ENCODE assay signal across 9 mouse cellular contexts in genomic region chr17:15826928-15827327, GRCm38 (mm10). TPM values are rescaled to one million over a fixed set of nuclear protein-coding genes. Genes with fewer than 3 reads are reported as not detected.
DNase-seq lines count a peak whose midpoint lies in the region; ATAC-seq and TF ChIP-seq lines count a peak whose summit lies in the region.
"Had no signal": no experiment of that assay in that cellular context is flagged by ENCODE, and none has a peak within 500 bp of the region (broad histone marks: within the 10 kb centered on the region; RNA-seq: fewer than 3 reads in every experiment).

No protein-coding gene starts in this region.

- no peak for DNase-seq in heart, embryonic 10.5 days (ENCODE audit: low spot score)
- DNase-seq in heart, adult 11 months: no peak
- peak; percentile 6 for DNase-seq in urinary bladder, postnatal 14 days (ENCODE audit: low spot score)
- no peak for DNase-seq in urinary bladder, postnatal 36 days (ENCODE audit: low spot score in 2 of 2)
- DNase-seq in layer of hippocampus, postnatal 25 days (ENCODE audit: extremely low spot score in 1 of 2, low spot score in 1 of 2): no peak

- no peak for TF ChIP-seq CTCF in intestine, postnatal 0 days (IDR thresholded peaks at IDR 0.05; ENCODE audit: low read depth)

- under 1% methylated on average over 18 of the region's 18 CpGs for WGBS in heart, embryonic 10.5 days
- WGBS in intestine, postnatal 0 days: under 1% methylated on average over 18 of the region's 18 CpGs
- under 1% methylated on average over 18 of the region's 18 CpGs for WGBS in neural tube, embryonic 15.5 days

- peak overlapping the region; percentile 53 for H3K9ac ChIP-seq in intestine, postnatal 0 days (ENCODE audit: low read depth, low read length)
- peak overlapping the region; percentile 57 for H3K9ac ChIP-seq in neural tube, embryonic 15.5 days (replicated peaks)

- peak overlapping the region; percentile 92 for H3K4me2 ChIP-seq in intestine, postnatal 0 days (replicated peaks; ENCODE audit: low read depth)
- H3K4me2 ChIP-seq in neural tube, embryonic 15.5 days: peak overlapping the region; percentile 89

- H3K27ac ChIP-seq in heart, embryonic 10.5 days: peak overlapping the region; percentile 90; the same call in 1 of the 2 replicates
- peak overlapping the region; percentile 94 for H3K27ac ChIP-seq in intestine, postnatal 0 days (ENCODE audit: low read depth, low read length)
- H3K27ac ChIP-seq in neural tube, embryonic 15.5 days (replicated peaks): peak overlapping the region; percentile 94

- no peak; the same call in 1 of the 2 replicates for ATAC-seq in intestine, postnatal 0 days
- ATAC-seq in neural tube, embryonic 15.5 days (ENCODE audit: low FRiP score): peak; percentile 31
- ATAC-seq in erythroid progenitor cell, adult 5-6 weeks (replicated peaks; ENCODE audit: low FRiP score, poor library complexity, severe bottlenecking): no peak

- no peaks in the 10 kb centered on the region for H3K9me3 ChIP-seq in heart, embryonic 10.5 days
- H3K9me3 ChIP-seq in intestine, postnatal 0 days (ENCODE audit: control insufficient read depth): no peaks in the 10 kb centered on the region
- no peaks in the 10 kb centered on the region for H3K9me3 ChIP-seq in neural tube, embryonic 15.5 days (replicated peaks)

- H3K4me1 ChIP-seq in heart, embryonic 10.5 days: peaks cover 31% of the 10 kb centered on the region
- H3K4me1 ChIP-seq in intestine, postnatal 0 days (replicated peaks; ENCODE audit: control insufficient read depth, insufficient read depth, low read length): no peaks in the 10 kb centered on the region; the same call in 1 of the 2 replicates
- H3K4me1 ChIP-seq in neural tube, embryonic 15.5 days: peaks cover 57% of the 10 kb centered on the region

- H3K4me3 ChIP-seq in heart, embryonic 10.5 days: peak overlapping the region; percentile 90
- H3K4me3 ChIP-seq in intestine, postnatal 0 days (ENCODE audit: low read depth, low read length): peak overlapping the region; percentile 92
- H3K4me3 ChIP-seq in neural tube, embryonic 15.5 days (replicated peaks): peak overlapping the region; percentile 94

- no peaks in the 10 kb centered on the region for H3K36me3 ChIP-seq in heart, embryonic 10.5 days
- no peaks in the 10 kb centered on the region for H3K36me3 ChIP-seq in intestine, postnatal 0 days (ENCODE audit: control insufficient read depth, insufficient read depth)
- no peaks in the 10 kb centered on the region for H3K36me3 ChIP-seq in neural tube, embryonic 15.5 days

- peaks cover 19% of the 10 kb centered on the region for H3K27me3 ChIP-seq in heart, embryonic 10.5 days (ENCODE audit: insufficient read depth, poor library complexity, severe bottlenecking)
- no peaks in the 10 kb centered on the region for H3K27me3 ChIP-seq in intestine, postnatal 0 days (replicated peaks; ENCODE audit: control insufficient read depth, insufficient read depth, low read length)
- no peaks in the 10 kb centered on the region for H3K27me3 ChIP-seq in neural tube, embryonic 15.5 days (replicated peaks)

RNA-seq across cellular contexts. Expression of gene Rgmb, which starts 3.9 kb away (rescaled TPM):
- polyA plus RNA-seq in heart, embryonic 10.5 days (2016; fragmentation: Nextera tagmentation; extraction: Ambion mirVana): 7.1 and 10.7 TPM in 2 replicates
- polyA plus RNA-seq in intestine, postnatal 0 days (2015; fragmentation: Nextera tagmentation; extraction: Ambion mirVana): 27.7 and 33.8 TPM in 2 replicates
- 43.3 and 53.7 TPM in 2 replicates for polyA plus RNA-seq in neural tube, embryonic 15.5 days (2015; fragmentation: Nextera tagmentation; extraction: Ambion mirVana)
- not detected in 2 replicates for total RNA-seq in erythroid progenitor cell, adult 5-6 weeks (2015; ENCODE audit: low replicate concordance)
- total RNA-seq in erythroid progenitor cell, adult 5-6 weeks (2017; ENCODE audit: low replicate concordance): not detected in 2 replicates
- 10 to 100 TPM; 87.5 to 89.2 TPM for total RNA-seq in layer of hippocampus, postnatal 25 days (2021)
- total RNA-seq: MEL had no signal
